Mouse (Mus musculus): Measurements from ENCODE around the gene Ifngr2. TPM values are rescaled to one million over a fixed set of nuclear protein-coding genes. Genes with fewer than 3 reads are reported as not detected.

The Ifngr2 gene
- polyA plus RNA-seq, 1 experiment from 2014 or later = 140 TPM

GRCm38 (mm10) chr16:91582307-91582706 lies 35.4 kb downstream of the Ifngr2 start:
- no peak for ATAC-seq (ENCODE audit: insufficient number of reproducible peaks, insufficient read depth, low FRiP score, low read depth)
- no peak overlapping the region for H3K4me2 ChIP-seq (ENCODE audit: low read length)
- H3K36me3 ChIP-seq (ENCODE audit: control insufficient read depth, insufficient read depth, low read length) = peaks cover 54% of the 10 kb centered on the region
- H3K4me3 ChIP-seq (ENCODE audit: control insufficient read depth in 1 of 2, insufficient read depth in 1 of 2, low read depth in 1 of 2, low read length in 2 of 2) = no peak overlapping the region
- no peaks in the 10 kb centered on the region for H3K27me3 ChIP-seq (ENCODE audit: control insufficient read depth, insufficient read depth, low read length)
- H3K9ac ChIP-seq (ENCODE audit: low read length) = no peak overlapping the region
- WGBS = 79% methylated on average over 2 of the region's 2 CpGs
- H3K9me3 ChIP-seq (ENCODE audit: control insufficient read depth, low read length) = no peaks in the 10 kb centered on the region
- H3K27ac ChIP-seq (replicated peaks in 1 of 2; ENCODE audit: control insufficient read depth in 1 of 2, insufficient read depth in 1 of 2, low read depth in 2 of 2, low read length in 2 of 2) = no peak overlapping the region
- H3K4me1 ChIP-seq (ENCODE audit: control insufficient read depth in 2 of 2, insufficient read depth in 2 of 2, low read length in 2 of 2) = no peaks in the 10 kb centered on the region

GRCm38 (mm10) chr16:91585617-91586016 lies 38.7 kb downstream of the Ifngr2 start:
- WGBS = 87% methylated on average over 5 of the region's 5 CpGs
- H3K36me3 ChIP-seq (ENCODE audit: control insufficient read depth, insufficient read depth, low read length) = peaks cover 34% of the 10 kb centered on the region

GRCm38 (mm10) chr16:91586244-91586643 lies 39.4 kb downstream of the Ifngr2 start:
- no peaks in the 10 kb centered on the region for H3K27me3 ChIP-seq (ENCODE audit: control insufficient read depth, insufficient read depth, low read length)
- 78% methylated on average over 6 of the region's 6 CpGs for WGBS
- no peak overlapping the region for H3K4me2 ChIP-seq (ENCODE audit: low read length)
- peaks cover 29% of the 10 kb centered on the region for H3K36me3 ChIP-seq (ENCODE audit: control insufficient read depth, insufficient read depth, low read length)
- H3K9ac ChIP-seq (ENCODE audit: low read length) = no peak overlapping the region
- ATAC-seq (ENCODE audit: insufficient number of reproducible peaks, insufficient read depth, low FRiP score, low read depth) = no peak
- H3K4me1 ChIP-seq (ENCODE audit: control insufficient read depth in 2 of 2, insufficient read depth in 2 of 2, low read length in 2 of 2) = no peaks in the 10 kb centered on the region
- H3K4me3 ChIP-seq (ENCODE audit: control insufficient read depth in 1 of 2, insufficient read depth in 1 of 2, low read depth in 1 of 2, low read length in 2 of 2) = no peak overlapping the region
- no peaks in the 10 kb centered on the region for H3K9me3 ChIP-seq (ENCODE audit: control insufficient read depth, low read length)
- H3K27ac ChIP-seq (replicated peaks in 1 of 2; ENCODE audit: control insufficient read depth in 1 of 2, insufficient read depth in 1 of 2, low read depth in 2 of 2, low read length in 2 of 2) = no peak overlapping the region

More at GRCm38 (mm10) chr16:91585617-91586016, 38.7 kb downstream of the Ifngr2 start:
- H3K4me3 ChIP-seq (ENCODE audit: control insufficient read depth in 1 of 2, insufficient read depth in 1 of 2, low read depth in 1 of 2, low read length in 2 of 2) = no peak overlapping the region
- H3K27ac ChIP-seq (replicated peaks in 1 of 2; ENCODE audit: control insufficient read depth in 1 of 2, insufficient read depth in 1 of 2, low read depth in 2 of 2, low read length in 2 of 2) = no peak overlapping the region
- H3K9me3 ChIP-seq (ENCODE audit: control insufficient read depth, low read length) = no peaks in the 10 kb centered on the region
- ATAC-seq (ENCODE audit: insufficient number of reproducible peaks, insufficient read depth, low FRiP score, low read depth) = no peak
- no peaks in the 10 kb centered on the region for H3K27me3 ChIP-seq (ENCODE audit: control insufficient read depth, insufficient read depth, low read length)
- H3K4me1 ChIP-seq (ENCODE audit: control insufficient read depth in 2 of 2, insufficient read depth in 2 of 2, low read length in 2 of 2) = no peaks in the 10 kb centered on the region
- no peak overlapping the region for H3K9ac ChIP-seq (ENCODE audit: low read length)
- no peak overlapping the region for H3K4me2 ChIP-seq (ENCODE audit: low read length)

GRCm38 (mm10) chr16:91587730-91588453 lies 41.0 kb downstream of the Ifngr2 start:
- Histone ChIP-seq H3K9ac (ENCODE audit: low read length) (no peak overlapping the region), H3K4me3 (ENCODE audit: control insufficient read depth in 1 of 2, insufficient read depth in 1 of 2, low read depth in 1 of 2, low read length in 2 of 2) (no peak overlapping the region), H3K36me3 (ENCODE audit: control insufficient read depth, insufficient read depth, low read length) (peaks cover 22% of the 10 kb centered on the region), H3K27me3 (ENCODE audit: control insufficient read depth, insufficient read depth, low read length) (no peaks in the 10 kb centered on the region), H3K4me1 (ENCODE audit: control insufficient read depth in 2 of 2, insufficient read depth in 2 of 2, low read length in 2 of 2) (no peaks in the 10 kb centered on the region), H3K9me3 (ENCODE audit: control insufficient read depth, low read length) (no peaks in the 10 kb centered on the region), H3K4me2 (ENCODE audit: low read length) (no peak overlapping the region), H3K27ac (replicated peaks in 1 of 2; ENCODE audit: control insufficient read depth in 1 of 2, insufficient read depth in 1 of 2, low read depth in 2 of 2, low read length in 2 of 2) (no peak overlapping the region)
- WGBS = 68% methylated on average over 6 of the region's 6 CpGs
- ATAC-seq (ENCODE audit: insufficient number of reproducible peaks, insufficient read depth, low FRiP score, low read depth) = no peak

- Histone ChIP-seq H3K36me3 (ENCODE audit: control insufficient read depth, insufficient read depth, low read length) (peaks cover 22% of the 10 kb centered on the region), H3K9me3 (ENCODE audit: control insufficient read depth, low read length) (no peaks in the 10 kb centered on the region), H3K27me3 (ENCODE audit: control insufficient read depth, insufficient read depth, low read length) (no peaks in the 10 kb centered on the region), H3K9ac (ENCODE audit: low read length) (no peak overlapping the region), H3K4me3 (ENCODE audit: control insufficient read depth in 1 of 2, insufficient read depth in 1 of 2, low read depth in 1 of 2, low read length in 2 of 2) (no peak overlapping the region), H3K4me2 (ENCODE audit: low read length) (no peak overlapping the region), H3K4me1 (ENCODE audit: control insufficient read depth in 2 of 2, insufficient read depth in 2 of 2, low read length in 2 of 2) (no peaks in the 10 kb centered on the region), H3K27ac (replicated peaks in 1 of 2; ENCODE audit: control insufficient read depth in 1 of 2, insufficient read depth in 1 of 2, low read depth in 2 of 2, low read length in 2 of 2) (no peak overlapping the region)
- 79% methylated on average over 3 of the region's 3 CpGs for WGBS
- ATAC-seq (ENCODE audit: insufficient number of reproducible peaks, insufficient read depth, low FRiP score, low read depth) = no peak
Observed at GRCm38 (mm10) chr16:91588703-91589102, 41.8 kb downstream of the Ifngr2 start.

GRCm38 (mm10) chr16:91592162-91592561 lies 45.3 kb downstream of the Ifngr2 start:
- no peaks in the 10 kb centered on the region for H3K36me3 ChIP-seq (ENCODE audit: control insufficient read depth, insufficient read depth, low read length)
- peaks cover 0 to 7% of the 10 kb centered on the region in 2 experiments; a peak in 2 of 4 replicates for H3K4me1 ChIP-seq (ENCODE audit: control insufficient read depth in 2 of 2, insufficient read depth in 2 of 2, low read length in 2 of 2)
- H3K27me3 ChIP-seq (ENCODE audit: control insufficient read depth, insufficient read depth, low read length) = no peaks in the 10 kb centered on the region
- H3K4me2 ChIP-seq (ENCODE audit: low read length) = no peak overlapping the region
- no peaks in the 10 kb centered on the region for H3K9me3 ChIP-seq (ENCODE audit: control insufficient read depth, low read length)
- WGBS = 60% methylated on average over 8 of the region's 8 CpGs
- H3K9ac ChIP-seq (ENCODE audit: low read length) = no peak overlapping the region
- no peak overlapping the region for H3K27ac ChIP-seq (replicated peaks in 1 of 2; ENCODE audit: control insufficient read depth in 1 of 2, insufficient read depth in 1 of 2, low read depth in 2 of 2, low read length in 2 of 2)
- H3K4me3 ChIP-seq (ENCODE audit: control insufficient read depth in 1 of 2, insufficient read depth in 1 of 2, low read depth in 1 of 2, low read length in 2 of 2) = no peak overlapping the region
- no peak for ATAC-seq (ENCODE audit: insufficient number of reproducible peaks, insufficient read depth, low FRiP score, low read depth)

- Histone ChIP-seq H3K27me3 (ENCODE audit: control insufficient read depth, insufficient read depth, low read length) (no peaks in the 10 kb centered on the region), H3K36me3 (ENCODE audit: control insufficient read depth, insufficient read depth, low read length) (no peaks in the 10 kb centered on the region), H3K27ac (replicated peaks in 1 of 2; ENCODE audit: control insufficient read depth in 1 of 2, insufficient read depth in 1 of 2, low read depth in 2 of 2, low read length in 2 of 2) (no peak overlapping the region), H3K4me1 (ENCODE audit: control insufficient read depth in 2 of 2, insufficient read depth in 2 of 2, low read length in 2 of 2) (peaks cover 0 to 7% of the 10 kb centered on the region in 2 experiments; a peak in 2 of 4 replicates), H3K9me3 (ENCODE audit: control insufficient read depth, low read length) (no peaks in the 10 kb centered on the region), H3K4me2 (ENCODE audit: low read length) (no peak overlapping the region), H3K4me3 (ENCODE audit: control insufficient read depth in 1 of 2, insufficient read depth in 1 of 2, low read depth in 1 of 2, low read length in 2 of 2) (no peak overlapping the region), H3K9ac (ENCODE audit: low read length) (no peak overlapping the region)
- whole genome bisulfite sequencing = 64% methylated on average over 3 of the region's 3 CpGs
- no peak for ATAC-seq (ENCODE audit: insufficient number of reproducible peaks, insufficient read depth, low FRiP score, low read depth)
Observed at GRCm38 (mm10) chr16:91593262-91593661, 46.4 kb downstream of the Ifngr2 start.

GRCm38 (mm10) chr16:91595076-91595475 lies 48.2 kb downstream of the Ifngr2 start:
- no peak for ATAC-seq (ENCODE audit: insufficient number of reproducible peaks, insufficient read depth, low FRiP score, low read depth)
- Histone ChIP-seq H3K27ac (replicated peaks in 1 of 2; ENCODE audit: control insufficient read depth in 1 of 2, insufficient read depth in 1 of 2, low read depth in 2 of 2, low read length in 2 of 2) (no peak overlapping the region), H3K9me3 (ENCODE audit: control insufficient read depth, low read length) (no peaks in the 10 kb centered on the region), H3K4me1 (ENCODE audit: control insufficient read depth in 2 of 2, insufficient read depth in 2 of 2, low read length in 2 of 2) (peaks cover 0 to 7% of the 10 kb centered on the region in 2 experiments; a peak in 2 of 4 replicates), H3K4me2 (ENCODE audit: low read length) (no peak overlapping the region), H3K4me3 (ENCODE audit: control insufficient read depth in 1 of 2, insufficient read depth in 1 of 2, low read depth in 1 of 2, low read length in 2 of 2) (no peak overlapping the region), H3K9ac (ENCODE audit: low read length) (no peak overlapping the region), H3K27me3 (ENCODE audit: control insufficient read depth, insufficient read depth, low read length) (no peaks in the 10 kb centered on the region), H3K36me3 (ENCODE audit: control insufficient read depth, insufficient read depth, low read length) (no peaks in the 10 kb centered on the region)
- WGBS = 81% methylated on average over 6 of the region's 6 CpGs
